In the genomic region with DNA sequence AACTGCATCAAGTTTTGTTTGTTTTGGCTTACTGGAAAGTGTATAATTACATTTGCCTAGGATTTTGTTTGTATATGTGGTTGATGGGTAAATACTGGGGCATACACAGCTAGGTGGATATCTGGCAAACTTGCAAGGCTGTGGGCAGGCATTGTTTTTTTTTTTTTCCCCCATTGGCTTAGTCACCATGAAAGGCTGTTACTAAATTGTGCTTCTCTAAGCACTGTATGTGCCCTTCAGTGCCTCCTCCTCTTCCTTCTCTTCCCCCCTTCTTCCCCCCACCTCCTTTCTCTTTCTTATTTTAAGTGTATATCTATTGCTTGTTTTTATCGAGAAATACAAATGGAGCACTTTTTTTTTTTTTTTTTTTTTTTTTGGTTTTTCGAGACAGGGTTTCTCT, we compare ENCODE assay signal across 22 mouse cellular contexts. TPM values are rescaled to one million over a fixed set of nuclear protein-coding genes. Genes with fewer than 3 reads are reported as not detected.
"Had no signal": no experiment of that assay in that cellular context is flagged by ENCODE, and none has a peak within 500 bp of the region (broad histone marks: within the 10 kb centered on the region; RNA-seq: fewer than 3 reads in every experiment).

No protein-coding gene starts in this region.

- H3K27me3 ChIP-seq: intestine, embryonic 15.5 days; kidney, embryonic 15.5 days; limb, embryonic 13.5 days; lung, embryonic 15.5 days; midbrain, embryonic 12.5 days; midbrain, embryonic 15.5 days; neural tube, embryonic 12.5 days; neural tube, embryonic 15.5 days had no signal

- H3K4me1 ChIP-seq: intestine, embryonic 15.5 days; kidney, embryonic 15.5 days; limb, embryonic 10.5 days; limb, embryonic 13.5 days; lung, embryonic 15.5 days; midbrain, embryonic 12.5 days; midbrain, embryonic 15.5 days; neural tube, embryonic 12.5 days had no signal

- H3K9me3 ChIP-seq: intestine, embryonic 15.5 days; kidney, embryonic 15.5 days; limb, embryonic 10.5 days; limb, embryonic 13.5 days; lung, embryonic 15.5 days; midbrain, embryonic 12.5 days; midbrain, embryonic 15.5 days; neural tube, embryonic 12.5 days; neural tube, embryonic 15.5 days had no signal

- H3K4me3 ChIP-seq: intestine, embryonic 15.5 days; kidney, embryonic 15.5 days; limb, embryonic 10.5 days; limb, embryonic 13.5 days; lung, embryonic 15.5 days; midbrain, embryonic 12.5 days; midbrain, embryonic 15.5 days; neural tube, embryonic 12.5 days; neural tube, embryonic 15.5 days had no signal

- H3K4me2 ChIP-seq: intestine, embryonic 15.5 days; kidney, embryonic 15.5 days; limb, embryonic 13.5 days; lung, embryonic 15.5 days; midbrain, embryonic 12.5 days; midbrain, embryonic 15.5 days; neural tube, embryonic 12.5 days; neural tube, embryonic 15.5 days had no signal

- DNase-seq: kidney, adult 11 months; kidney, adult 8-10 months; kidney, postnatal 10 days; kidney, postnatal 36 days; liver, postnatal 0 days; right cerebral cortex, adult 18-20 months; right cerebral cortex, postnatal 14 days; right cerebral cortex, postnatal 4 days; thymus, postnatal 25 days had no signal

- H3K27ac ChIP-seq: intestine, embryonic 15.5 days; kidney, embryonic 15.5 days; limb, embryonic 10.5 days; limb, embryonic 13.5 days; liver, embryonic 14.5 days; lung, embryonic 15.5 days; macrophage; midbrain, embryonic 12.5 days; midbrain, embryonic 15.5 days; neural tube, embryonic 12.5 days; neural tube, embryonic 15.5 days had no signal

- H3K9ac ChIP-seq: intestine, embryonic 15.5 days; kidney, embryonic 15.5 days; limb, embryonic 13.5 days; liver, embryonic 14.5 days; liver, postnatal 0 days; lung, embryonic 15.5 days; midbrain, embryonic 12.5 days; midbrain, embryonic 15.5 days; neural tube, embryonic 12.5 days; neural tube, embryonic 15.5 days had no signal

- ATAC-seq: intestine, embryonic 15.5 days; liver, postnatal 0 days; midbrain, embryonic 15.5 days had no signal

RNA-seq across cellular contexts. Expression of gene 1300017J02Rik, which starts 19.8 kb away (rescaled TPM):
- total RNA-seq: left cerebral cortex, postnatal 25 days had no signal
- polyA plus RNA-seq: macrophage; stomach, embryonic 14.5 days had no signal
